Mouse (Mus musculus): ENCODE results near the gene Crot. TPM values are rescaled to one million over a fixed set of nuclear protein-coding genes. Genes with fewer than 3 reads are reported as not detected.
A peak's percentile ranks its signal among the peaks of the same experiment; 100 is the strongest.
"Not testable (repeated sequence)": the region's sequence is repeated elsewhere in the genome, so short reads cannot be mapped to it uniquely, and the experiment has no call there.

Crot gene
- polyA plus RNA-seq, 1 experiment, result 6.6 TPM

GRCm38 (mm10) chr5:9010166-9010565 lies 13.0 kb upstream of the Crot start:
- no peak overlapping the region for H3K4me2 ChIP-seq (ENCODE audit: low read depth)
- H3K27me3 ChIP-seq (ENCODE audit: control insufficient read depth, insufficient read depth, insufficient read length), result no peaks in the 10 kb centered on the region
- no peaks in the 10 kb centered on the region for H3K79me2 ChIP-seq (ENCODE audit: control insufficient read depth, insufficient read depth)
- no peak overlapping the region for H3ac ChIP-seq (ENCODE audit: control insufficient read depth, insufficient read length)
- H3K4me3 ChIP-seq, result no peak overlapping the region
- TF ChIP-seq SRF (IDR thresholded peaks at IDR 0.05; ENCODE audit: control insufficient read depth, insufficient read length, low read depth) (no peak), CEBPB (IDR thresholded peaks at IDR 0.05; ENCODE audit: insufficient read depth, poor library complexity, severe bottlenecking) (no peak), REST (IDR thresholded peaks at IDR 0.05; ENCODE audit: insufficient read depth, insufficient read length) (no peak), MYOD1 (IDR thresholded peaks at IDR 0.05; ENCODE audit: control insufficient read depth in 1 of 3, insufficient read length in 2 of 3, low read depth in 2 of 3) (no peak), POLR2A (IDR thresholded peaks at IDR 0.05; ENCODE audit: insufficient read length, low read depth) (no peak), MYOG (IDR thresholded peaks at IDR 0.05; ENCODE audit: control insufficient read depth in 1 of 3, insufficient read depth in 1 of 3, insufficient read length in 2 of 3, low read depth in 2 of 3) (no peak)
- no peaks in the 10 kb centered on the region for H3K36me3 ChIP-seq (ENCODE audit: control insufficient read depth, insufficient read depth)

- H3K27me3 ChIP-seq (ENCODE audit: control insufficient read depth, insufficient read depth, insufficient read length); H3ac ChIP-seq (ENCODE audit: control insufficient read depth, insufficient read length); H3K79me2 ChIP-seq (ENCODE audit: control insufficient read depth, insufficient read depth); H3K4me3 ChIP-seq; H3K36me3 ChIP-seq (ENCODE audit: control insufficient read depth, insufficient read depth); H3K4me2 ChIP-seq (ENCODE audit: low read depth): not testable (repeated sequence)
Observed at GRCm38 (mm10) chr5:9006585-9006984, 9.5 kb upstream of the Crot start.

GRCm38 (mm10) chr5:9000006-9000405 lies 2.9 kb upstream of the Crot start:
- not testable (repeated sequence) for H3K79me2 ChIP-seq (ENCODE audit: control insufficient read depth, insufficient read depth); H3K4me3 ChIP-seq; H3K36me3 ChIP-seq (ENCODE audit: control insufficient read depth, insufficient read depth); H3K4me2 ChIP-seq (ENCODE audit: low read depth); H3K27me3 ChIP-seq (ENCODE audit: control insufficient read depth, insufficient read depth, insufficient read length); H3ac ChIP-seq (ENCODE audit: control insufficient read depth, insufficient read length)

- Histone ChIP-seq H3K36me3 (ENCODE audit: control insufficient read depth, insufficient read depth) (no peaks in the 10 kb centered on the region), H3ac (ENCODE audit: control insufficient read depth, insufficient read length) (no peak overlapping the region), H3K79me2 (ENCODE audit: control insufficient read depth, insufficient read depth) (no peaks in the 10 kb centered on the region), H3K27me3 (ENCODE audit: control insufficient read depth, insufficient read depth, insufficient read length) (no peaks in the 10 kb centered on the region), H3K4me3 (no peak overlapping the region), H3K4me2 (ENCODE audit: low read depth) (no peak overlapping the region)
- TF ChIP-seq REST (IDR thresholded peaks at IDR 0.05; ENCODE audit: insufficient read depth, insufficient read length) (no peak), E2F4 (IDR thresholded peaks at IDR 0.05; ENCODE audit: insufficient read depth) (no peak), USF1 (IDR thresholded peaks at IDR 0.05; ENCODE audit: low read depth) (no peak), CEBPB (IDR thresholded peaks at IDR 0.05; ENCODE audit: insufficient read depth, poor library complexity, severe bottlenecking) (no peak), MAX (IDR thresholded peaks at IDR 0.05; ENCODE audit: low read depth) (no peak), MYOG (IDR thresholded peaks at IDR 0.05; ENCODE audit: control insufficient read depth in 1 of 3, insufficient read depth in 1 of 3, insufficient read length in 2 of 3, low read depth in 2 of 3) (no peak), SRF (IDR thresholded peaks at IDR 0.05; ENCODE audit: control insufficient read depth, insufficient read length, low read depth) (no peak), TCF12 (IDR thresholded peaks at IDR 0.05; ENCODE audit: insufficient read depth, poor library complexity, severe bottlenecking) (no peak), POLR2A (IDR thresholded peaks at IDR 0.05; ENCODE audit: insufficient read length, low read depth) (no peak), POLR2AphosphoS2 (IDR thresholded peaks at IDR 0.05; ENCODE audit: insufficient read length, low read depth) (no peak), MYOD1 (IDR thresholded peaks at IDR 0.05; ENCODE audit: control insufficient read depth in 1 of 3, insufficient read length in 2 of 3, low read depth in 2 of 3) (no peak), TCF3 (IDR thresholded peaks at IDR 0.05; ENCODE audit: insufficient read length, low read depth) (no peak)
Observed at GRCm38 (mm10) chr5:8999108-8999507, 2.0 kb upstream of the Crot start.

- H3K36me3 ChIP-seq (ENCODE audit: control insufficient read depth, insufficient read depth), result no peaks in the 10 kb centered on the region
- TF ChIP-seq CEBPB (IDR thresholded peaks at IDR 0.05; ENCODE audit: insufficient read depth, poor library complexity, severe bottlenecking) (no peak), USF1 (IDR thresholded peaks at IDR 0.05; ENCODE audit: low read depth) (no peak), MYOG (IDR thresholded peaks at IDR 0.05; ENCODE audit: control insufficient read depth in 1 of 3, insufficient read depth in 1 of 3, insufficient read length in 2 of 3, low read depth in 2 of 3) (no peak), REST (IDR thresholded peaks at IDR 0.05; ENCODE audit: insufficient read depth, insufficient read length) (no peak)
- peak overlapping the region; percentile 2 for H3ac ChIP-seq (ENCODE audit: control insufficient read depth, insufficient read length)
- H3K27me3 ChIP-seq (ENCODE audit: control insufficient read depth, insufficient read depth, insufficient read length), result no peaks in the 10 kb centered on the region
- peak overlapping the region; percentile 74 for H3K4me3 ChIP-seq
- peak overlapping the region; percentile 61 for H3K4me2 ChIP-seq (ENCODE audit: low read depth)
- H3K79me2 ChIP-seq (ENCODE audit: control insufficient read depth, insufficient read depth), result no peaks in the 10 kb centered on the region
Observed at GRCm38 (mm10) chr5:8997513-8997895, 380 bp upstream of the Crot start.

- no peaks in the 10 kb centered on the region for H3K36me3 ChIP-seq (ENCODE audit: control insufficient read depth, insufficient read depth)
- H3K27me3 ChIP-seq (ENCODE audit: control insufficient read depth, insufficient read depth, insufficient read length), result no peaks in the 10 kb centered on the region
- H3ac ChIP-seq (ENCODE audit: control insufficient read depth, insufficient read length), result peak overlapping the region; percentile 2
- TF ChIP-seq MYOG (IDR thresholded peaks at IDR 0.05; ENCODE audit: control insufficient read depth in 1 of 3, insufficient read depth in 1 of 3, insufficient read length in 2 of 3, low read depth in 2 of 3) (no peak), POLR2AphosphoS2 (IDR thresholded peaks at IDR 0.05; ENCODE audit: insufficient read length, low read depth) (no peak), CEBPB (IDR thresholded peaks at IDR 0.05; ENCODE audit: insufficient read depth, poor library complexity, severe bottlenecking) (no peak), USF1 (IDR thresholded peaks at IDR 0.05; ENCODE audit: low read depth) (no peak), SRF (IDR thresholded peaks at IDR 0.05; ENCODE audit: control insufficient read depth, insufficient read length, low read depth) (no peak), REST (IDR thresholded peaks at IDR 0.05; ENCODE audit: insufficient read depth, insufficient read length) (no peak), MYOD1 (IDR thresholded peaks at IDR 0.05; ENCODE audit: control insufficient read depth in 1 of 3, insufficient read length in 2 of 3, low read depth in 2 of 3) (no peak), MAX (IDR thresholded peaks at IDR 0.05; ENCODE audit: low read depth) (no peak), TCF12 (IDR thresholded peaks at IDR 0.05; ENCODE audit: insufficient read depth, poor library complexity, severe bottlenecking) (no peak), E2F4 (IDR thresholded peaks at IDR 0.05; ENCODE audit: insufficient read depth) (no peak), TCF3 (IDR thresholded peaks at IDR 0.05; ENCODE audit: insufficient read length, low read depth) (no peak), POLR2A (IDR thresholded peaks at IDR 0.05; ENCODE audit: insufficient read length, low read depth) (no peak)
- H3K79me2 ChIP-seq (ENCODE audit: control insufficient read depth, insufficient read depth), result no peaks in the 10 kb centered on the region
- H3K4me3 ChIP-seq, result peak overlapping the region; percentile 74
- peak overlapping the region; percentile 78 for H3K4me2 ChIP-seq (ENCODE audit: low read depth)
Observed at GRCm38 (mm10) chr5:8995966-8996685, 998 bp downstream of the Crot start.

Measured in myocyte (in vitro differentiated cells).